Mouse (Mus musculus): ENCODE results near the gene Polg2. TPM values are rescaled to one million over a fixed set of nuclear protein-coding genes. Genes with fewer than 3 reads are reported as not detected.

Polg2 gene
- polyA plus RNA-seq, 1 experiment, result 6.3 TPM

DNA sequence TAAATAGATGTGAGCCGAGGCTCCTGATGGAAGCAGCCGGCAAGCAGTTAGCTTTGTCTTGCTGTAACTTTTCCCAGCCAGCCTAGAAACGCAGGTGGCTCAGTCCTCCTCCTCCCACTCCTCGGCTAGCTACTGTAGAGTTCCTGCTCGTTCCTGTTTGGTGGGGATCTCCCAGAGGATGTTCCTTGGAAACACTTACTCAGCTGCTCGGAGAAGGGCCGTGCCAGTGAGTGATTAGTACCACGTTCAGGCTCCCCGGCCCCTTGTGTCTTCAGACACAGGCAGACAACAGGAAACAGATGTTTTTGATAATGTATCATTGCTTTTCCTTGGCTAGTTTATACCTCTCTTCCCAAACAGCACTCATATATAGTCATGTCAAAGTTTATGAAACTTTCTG lies 16.3 kb upstream of the Polg2 start:
- no peak for DNase-seq
- Histone ChIP-seq H3K4me1 (ENCODE audit: control insufficient read depth, insufficient read depth, low read length) (peaks cover 2% of the 10 kb centered on the region), H3K4me3 (replicated peaks; ENCODE audit: extremely low read depth, low read depth, low read length) (no peak overlapping the region)
- TF ChIP-seq CTCF (IDR thresholded peaks at IDR 0.05; ENCODE audit: insufficient read depth, low read length), result no peak
- no peak for TF ChIP-seq POLR2A (IDR thresholded peaks at IDR 0.05; ENCODE audit: borderline replicate concordance, extremely low read depth, low read depth, low read length)
- WGBS, result 31% methylated on average over 9 of the region's 9 CpGs

DNA sequence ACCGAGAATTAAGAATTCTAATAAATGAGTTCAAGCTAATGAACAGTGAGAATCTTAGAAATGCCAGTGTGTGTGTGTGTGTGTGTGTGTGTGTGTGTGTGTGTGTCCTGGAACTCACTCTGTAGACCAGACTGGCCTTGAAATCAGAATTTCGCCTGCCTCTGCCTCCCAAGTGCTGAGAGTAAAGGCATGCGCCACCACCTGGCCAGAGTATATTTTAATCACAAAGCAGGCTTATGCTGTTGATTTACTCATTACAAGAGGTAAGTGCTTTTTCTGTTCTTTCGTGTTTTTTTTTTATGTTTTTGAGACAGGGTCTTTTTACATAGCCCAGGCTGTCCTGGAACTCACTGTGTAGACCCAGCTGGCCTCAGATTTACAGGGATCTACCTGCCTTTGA lies 14.5 kb upstream of the Polg2 start:
- 81% methylated on average over 4 of the region's 4 CpGs for WGBS
- Histone ChIP-seq H3K4me3 (replicated peaks; ENCODE audit: extremely low read depth, low read depth, low read length) (no peak overlapping the region), H3K4me1 (ENCODE audit: control insufficient read depth, insufficient read depth, low read length) (peaks cover 2% of the 10 kb centered on the region)
- no peak for DNase-seq
- TF ChIP-seq CTCF (IDR thresholded peaks at IDR 0.05; ENCODE audit: insufficient read depth, low read length) (no peak), POLR2A (IDR thresholded peaks at IDR 0.05; ENCODE audit: borderline replicate concordance, extremely low read depth, low read depth, low read length) (no peak)

DNA sequence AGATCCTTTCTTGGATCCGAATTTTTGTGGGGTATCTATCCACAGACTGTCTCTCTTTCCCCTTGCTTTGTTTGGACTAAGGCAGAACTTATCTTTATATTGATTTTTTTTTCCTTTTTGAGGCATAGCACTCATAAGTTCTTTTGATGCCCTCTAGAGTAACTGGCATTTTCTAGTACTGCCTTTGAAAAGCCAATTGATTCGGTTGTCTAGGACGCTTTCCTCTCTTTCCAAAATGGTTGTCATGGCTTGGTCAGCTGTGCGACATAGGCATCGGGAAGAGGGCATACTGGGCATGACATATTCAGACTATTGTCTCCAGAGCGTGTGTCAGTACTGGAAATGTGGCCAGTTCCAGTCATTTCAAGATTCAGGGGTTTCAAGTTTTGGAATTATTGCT lies 10.3 kb upstream of the Polg2 start:
- Histone ChIP-seq H3K4me3 (replicated peaks; ENCODE audit: extremely low read depth, low read depth, low read length) (peak overlapping the region; percentile 91), H3K4me1 (ENCODE audit: control insufficient read depth, insufficient read depth, low read length) (peaks cover 2% of the 10 kb centered on the region)
- TF ChIP-seq CTCF (IDR thresholded peaks at IDR 0.05; ENCODE audit: insufficient read depth, low read length) (no peak), POLR2A (IDR thresholded peaks at IDR 0.05; ENCODE audit: borderline replicate concordance, extremely low read depth, low read depth, low read length) (no peak)
- DNase-seq, result no peak
- WGBS, result 1% methylated on average over 6 of the region's 6 CpGs

DNA sequence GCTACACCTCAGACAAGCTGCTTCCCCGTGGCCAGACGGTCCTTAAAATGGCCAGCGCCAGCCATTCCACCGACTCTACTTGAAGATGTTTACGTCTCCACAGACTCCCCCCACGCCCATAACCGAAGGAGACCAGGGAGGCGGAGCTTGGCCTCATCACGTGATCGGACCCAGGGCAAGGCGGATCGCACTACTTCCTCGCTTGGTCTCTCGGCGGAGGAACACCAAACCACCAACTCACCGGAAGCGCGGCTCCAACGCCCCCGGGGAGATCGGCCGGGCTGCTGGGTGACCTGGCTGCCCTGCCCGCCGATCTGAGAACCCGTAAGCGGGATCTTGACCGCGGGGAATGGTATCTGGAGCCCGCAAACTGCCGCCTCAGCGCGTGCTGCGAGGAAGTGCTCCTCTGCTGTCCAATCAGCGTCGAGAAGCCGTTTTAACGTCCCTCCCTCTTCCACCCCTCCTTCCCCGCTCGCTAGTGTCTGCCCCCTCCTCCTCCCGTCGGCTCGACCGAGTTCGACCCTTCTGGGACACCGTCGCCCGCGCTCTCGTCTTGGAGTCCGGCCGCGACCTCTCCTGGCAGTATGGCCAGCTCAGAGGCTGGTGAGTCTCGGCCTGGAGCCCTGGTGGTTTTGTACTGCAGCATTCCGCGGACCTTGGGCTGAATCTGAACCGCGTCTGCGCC lies 9.6 kb upstream of the Polg2 start, which contains the start of the genes Ddx5 and Cep95:
TSS of gene Ddx5 (minus strand) at position 411 of the 685 bp plus-strand sequence.
TSS of gene Cep95 (plus strand) at position 478 of the 685 bp plus-strand sequence.
- Histone ChIP-seq H3K4me1 (ENCODE audit: control insufficient read depth, insufficient read depth, low read length) (peaks cover 2% of the 10 kb centered on the region), H3K4me3 (replicated peaks; ENCODE audit: extremely low read depth, low read depth, low read length) (peak within 1 kb of the TSS; percentile 93)
- peak; percentile 93 for DNase-seq
- TF ChIP-seq CTCF (IDR thresholded peaks at IDR 0.05; ENCODE audit: insufficient read depth, low read length) (no peak), POLR2A (IDR thresholded peaks at IDR 0.05; ENCODE audit: borderline replicate concordance, extremely low read depth, low read depth, low read length) (peak; percentile 94; the same call in 1 of the 2 replicates)
- under 1% methylated on average over 58 of the region's 58 CpGs for WGBS

DNA sequence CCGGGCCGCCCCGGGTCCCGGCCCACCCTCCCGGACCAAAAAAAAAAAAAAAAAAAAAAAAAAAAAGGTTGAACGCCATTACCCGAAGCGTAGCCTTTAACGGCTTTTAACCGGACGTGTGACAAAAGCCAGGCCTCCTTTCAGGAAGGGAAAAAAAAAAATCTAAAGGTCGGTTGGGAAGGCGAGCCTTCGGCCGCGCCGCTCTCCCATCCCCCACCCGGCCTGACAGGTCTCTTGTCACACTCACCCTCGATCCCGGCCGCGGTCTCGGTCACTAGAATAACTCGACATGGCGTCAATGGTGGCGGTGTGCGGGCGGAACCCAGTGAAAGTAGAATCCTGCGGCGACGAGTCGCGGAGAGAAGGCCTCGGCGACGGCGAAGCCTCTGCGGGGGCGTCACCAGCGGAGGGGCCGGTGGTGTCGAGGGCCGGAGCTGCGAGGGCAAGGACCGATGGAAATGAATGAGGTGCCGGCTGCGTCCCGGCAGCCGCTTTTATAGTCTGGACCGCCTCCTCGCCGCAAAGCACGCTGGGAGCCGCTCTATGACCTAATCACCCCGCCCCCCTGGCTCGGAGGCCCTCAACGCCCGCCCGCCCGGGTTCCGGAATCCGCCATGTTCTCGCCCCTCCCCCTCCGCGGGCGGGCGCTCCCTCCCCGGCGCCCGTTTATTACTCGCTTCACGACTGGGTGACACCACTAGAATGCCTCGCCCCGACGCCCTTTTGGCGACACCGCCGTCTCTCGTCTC lies 8.9 kb upstream of the Polg2 start:
- peaks cover 5% of the 10 kb centered on the region for H3K4me1 ChIP-seq (ENCODE audit: control insufficient read depth, insufficient read depth, low read length)
- peak; percentile 99 for DNase-seq
- under 1% methylated on average over 77 of the region's 79 CpGs for WGBS
- H3K4me3 ChIP-seq (replicated peaks; ENCODE audit: extremely low read depth, low read depth, low read length), result peak overlapping the region; percentile 93
- TF ChIP-seq POLR2A (IDR thresholded peaks at IDR 0.05; ENCODE audit: borderline replicate concordance, extremely low read depth, low read depth, low read length), result peak; percentile 98
- no peak for TF ChIP-seq CTCF (IDR thresholded peaks at IDR 0.05; ENCODE audit: insufficient read depth, low read length)

DNA sequence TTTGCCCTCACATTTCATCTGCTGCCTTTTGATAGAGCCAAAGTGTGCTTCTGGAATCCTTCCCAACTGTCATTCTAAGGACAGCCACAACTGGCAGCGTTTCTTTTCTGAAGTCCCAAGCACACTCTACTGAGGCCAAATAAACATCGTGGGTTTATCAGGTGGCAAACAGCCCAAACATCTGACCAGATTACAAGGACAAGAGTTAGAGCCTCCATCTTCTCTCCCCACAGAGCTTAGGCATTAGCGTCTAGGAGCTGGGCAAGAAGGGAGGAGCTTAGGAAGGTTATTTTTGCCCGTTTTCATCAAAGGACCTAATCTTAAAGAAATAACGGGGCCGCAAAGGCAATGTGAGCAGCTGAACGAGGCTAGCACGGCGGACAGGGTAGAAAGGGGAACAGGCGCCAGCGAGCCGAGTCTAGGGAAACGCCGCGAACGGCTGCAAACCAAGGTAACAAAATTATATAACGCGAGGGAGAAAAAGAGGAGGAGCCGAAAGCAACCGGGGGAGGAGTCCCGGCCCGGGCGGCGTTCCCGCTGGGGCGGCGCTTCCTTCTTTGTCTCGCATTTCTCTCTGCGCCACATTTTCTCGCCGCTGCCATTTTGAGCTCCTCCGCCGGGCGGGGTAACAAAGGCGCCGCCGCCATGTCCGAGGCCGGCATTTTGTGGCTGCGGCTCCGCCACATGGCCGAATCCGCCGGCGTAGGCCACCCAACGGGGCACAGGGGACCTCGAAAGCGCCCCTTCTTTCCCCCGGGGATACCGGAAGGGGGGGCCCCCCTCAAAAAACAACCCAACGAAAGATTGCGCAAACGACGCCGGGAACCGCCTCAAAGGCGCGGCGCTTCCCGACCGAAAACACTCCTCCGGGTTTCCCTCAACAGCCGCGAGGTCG lies 8.0 kb upstream of the Polg2 start:
- peak; percentile 69; the same call in 1 of the 2 replicates for TF ChIP-seq POLR2A (IDR thresholded peaks at IDR 0.05; ENCODE audit: borderline replicate concordance, extremely low read depth, low read depth, low read length)
- no peak for TF ChIP-seq CTCF (IDR thresholded peaks at IDR 0.05; ENCODE audit: insufficient read depth, low read length)
- Histone ChIP-seq H3K4me1 (ENCODE audit: control insufficient read depth, insufficient read depth, low read length) (peaks cover 5% of the 10 kb centered on the region), H3K4me3 (replicated peaks; ENCODE audit: extremely low read depth, low read depth, low read length) (peak overlapping the region; percentile 93)
- DNase-seq, result peak; percentile 89
- WGBS, result under 1% methylated on average over 65 of the region's 65 CpGs

DNA sequence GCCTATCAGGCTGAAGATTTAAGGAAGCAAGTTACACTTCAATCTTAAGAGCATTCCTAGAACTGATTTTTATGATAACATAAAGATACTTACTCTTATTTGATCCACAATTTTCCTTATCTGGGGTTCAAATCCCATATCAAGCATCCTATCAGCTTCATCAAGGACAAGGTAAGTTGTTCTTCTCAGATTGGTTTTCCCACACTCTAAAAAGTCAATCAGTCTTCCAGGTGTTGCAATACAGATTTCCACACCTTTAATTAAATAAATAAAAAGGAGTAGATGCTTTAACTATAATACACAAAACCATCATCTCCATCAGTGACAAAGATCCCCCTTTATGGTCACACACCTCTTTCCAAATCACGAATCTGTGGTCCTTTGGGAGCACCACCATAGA lies 5.7 kb upstream of the Polg2 start:
- Histone ChIP-seq H3K4me1 (ENCODE audit: control insufficient read depth, insufficient read depth, low read length) (peaks cover 10% of the 10 kb centered on the region), H3K4me3 (replicated peaks; ENCODE audit: extremely low read depth, low read depth, low read length) (no peak overlapping the region)
- WGBS, result 37% methylated on average over 1 of the region's 1 CpGs
- TF ChIP-seq CTCF (IDR thresholded peaks at IDR 0.05; ENCODE audit: insufficient read depth, low read length) (no peak), POLR2A (IDR thresholded peaks at IDR 0.05; ENCODE audit: borderline replicate concordance, extremely low read depth, low read depth, low read length) (no peak)
- no peak for DNase-seq

DNA sequence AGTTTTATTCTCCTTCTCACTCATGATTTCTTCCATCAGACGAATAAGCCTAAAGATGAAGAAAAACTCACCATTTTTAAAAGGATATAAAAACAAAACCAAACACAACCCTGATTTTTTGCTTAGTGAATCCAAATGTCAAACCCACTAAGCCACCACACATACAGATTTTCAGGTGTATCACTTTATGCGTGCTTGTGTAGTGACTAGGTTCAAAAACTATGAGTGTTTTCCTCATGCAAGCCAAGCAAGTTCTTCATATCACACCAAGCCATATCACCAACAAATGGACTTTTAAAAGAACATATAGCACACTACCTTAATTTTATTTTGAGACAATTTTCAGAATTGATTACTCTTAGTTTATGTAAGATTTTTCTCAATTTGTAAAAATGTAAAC lies 5.1 kb upstream of the Polg2 start:
- DNase-seq, result no peak
- H3K4me3 ChIP-seq (replicated peaks; ENCODE audit: extremely low read depth, low read depth, low read length), result no peak overlapping the region
- WGBS, result 67% methylated on average over 2 of the region's 2 CpGs
- peaks cover 12% of the 10 kb centered on the region for H3K4me1 ChIP-seq (ENCODE audit: control insufficient read depth, insufficient read depth, low read length)
- TF ChIP-seq POLR2A (IDR thresholded peaks at IDR 0.05; ENCODE audit: borderline replicate concordance, extremely low read depth, low read depth, low read length) (no peak), CTCF (IDR thresholded peaks at IDR 0.05; ENCODE audit: insufficient read depth, low read length) (no peak)
